Mouse (Mus musculus): ENCODE results near the gene Fam84a. TPM values are rescaled to one million over a fixed set of nuclear protein-coding genes. Genes with fewer than 3 reads are reported as not detected.

The Fam84a gene
- polyA plus RNA-seq (2014; fragmentation: Nextera tagmentation; extraction: Ambion mirVana), result 65.7 and 85.1 TPM in 2 replicates

- peak within 1 kb of the TSS; percentile 70 for H3K9ac ChIP-seq (ENCODE audit: low read length)
- H3K27me3 ChIP-seq (replicated peaks; ENCODE audit: control insufficient read depth, insufficient read depth, low read length), result no peaks in the 10 kb centered on the region
- no peaks in the 10 kb centered on the region for H3K9me3 ChIP-seq (replicated peaks; ENCODE audit: control insufficient read depth, low read length)
- peak within 1 kb of the TSS; percentile 52 for H3K4me3 ChIP-seq (ENCODE audit: low read depth, low read length)
- peak within 1 kb of the TSS; percentile 75; the same call in 1 of the 2 replicates for H3K27ac ChIP-seq (ENCODE audit: low read depth, low read length)
- H3K36me3 ChIP-seq (ENCODE audit: control insufficient read depth, insufficient read depth, low read length), result no peaks in the 10 kb centered on the region
- peaks cover 8% of the 10 kb centered on the region for H3K4me1 ChIP-seq (ENCODE audit: control insufficient read depth, insufficient read depth, low read length)
- WGBS, result under 1% methylated on average over 31 of the region's 31 CpGs
- peak; percentile 98 for DNase-seq (ENCODE audit: low spot score)
- H3K4me2 ChIP-seq (ENCODE audit: low read length), result peak within 1 kb of the TSS; percentile 94
- peak; percentile 98 for ATAC-seq
These were observed at the start of gene Fam84a for GRCm38 (mm10) chr12:14151921-14152320. TSS of gene Fam84a (minus strand) at chr12:14152054.

GRCm38 (mm10) chr12:14195479-14195878, 43.6 kb upstream of the Fam84a start:
- H3K9ac ChIP-seq (ENCODE audit: low read length), result no peak overlapping the region
- no peak for ATAC-seq
- WGBS, result 65% methylated on average over 3 of the region's 3 CpGs
- H3K4me3 ChIP-seq (ENCODE audit: low read depth, low read length), result no peak overlapping the region
- no peak overlapping the region for H3K4me2 ChIP-seq (ENCODE audit: low read length)
- no peaks in the 10 kb centered on the region for H3K27me3 ChIP-seq (replicated peaks; ENCODE audit: control insufficient read depth, insufficient read depth, low read length)
- no peak overlapping the region for H3K27ac ChIP-seq (ENCODE audit: low read depth, low read length)
- no peaks in the 10 kb centered on the region for H3K4me1 ChIP-seq (ENCODE audit: control insufficient read depth, insufficient read depth, low read length)
- H3K9me3 ChIP-seq (replicated peaks; ENCODE audit: control insufficient read depth, low read length), result no peaks in the 10 kb centered on the region
- DNase-seq (ENCODE audit: low spot score), result no peak
- H3K36me3 ChIP-seq (ENCODE audit: control insufficient read depth, insufficient read depth, low read length), result no peaks in the 10 kb centered on the region

- WGBS, result 92% methylated on average over 3 of the region's 3 CpGs
- Histone ChIP-seq H3K27ac (ENCODE audit: low read depth, low read length) (no peak overlapping the region), H3K4me2 (ENCODE audit: low read length) (no peak overlapping the region), H3K9ac (ENCODE audit: low read length) (no peak overlapping the region), H3K36me3 (ENCODE audit: control insufficient read depth, insufficient read depth, low read length) (no peaks in the 10 kb centered on the region), H3K9me3 (replicated peaks; ENCODE audit: control insufficient read depth, low read length) (no peaks in the 10 kb centered on the region), H3K27me3 (replicated peaks; ENCODE audit: control insufficient read depth, insufficient read depth, low read length) (no peaks in the 10 kb centered on the region), H3K4me1 (ENCODE audit: control insufficient read depth, insufficient read depth, low read length) (no peaks in the 10 kb centered on the region), H3K4me3 (ENCODE audit: low read depth, low read length) (no peak overlapping the region)
- ATAC-seq, result no peak
- no peak for DNase-seq (ENCODE audit: low spot score)
These were observed 34.9 kb upstream of the Fam84a start for GRCm38 (mm10) chr12:14186689-14187195.

- H3K27me3 ChIP-seq (replicated peaks; ENCODE audit: control insufficient read depth, insufficient read depth, low read length), result no peaks in the 10 kb centered on the region
- WGBS, result 67% methylated on average over 2 of the region's 2 CpGs
- H3K4me3 ChIP-seq (ENCODE audit: low read depth, low read length), result no peak overlapping the region
- no peaks in the 10 kb centered on the region for H3K4me1 ChIP-seq (ENCODE audit: control insufficient read depth, insufficient read depth, low read length)
- no peaks in the 10 kb centered on the region for H3K9me3 ChIP-seq (replicated peaks; ENCODE audit: control insufficient read depth, low read length)
- H3K36me3 ChIP-seq (ENCODE audit: control insufficient read depth, insufficient read depth, low read length), result no peaks in the 10 kb centered on the region
- DNase-seq (ENCODE audit: low spot score) (no peak), ATAC-seq (no peak)
- H3K9ac ChIP-seq (ENCODE audit: low read length), result no peak overlapping the region
- H3K27ac ChIP-seq (ENCODE audit: low read depth, low read length), result no peak overlapping the region
- no peak overlapping the region for H3K4me2 ChIP-seq (ENCODE audit: low read length)
These were observed 13.9 kb upstream of the Fam84a start for GRCm38 (mm10) chr12:14165713-14166112.

- ATAC-seq, result no peak
- 89% methylated on average over 1 of the region's 1 CpGs for WGBS
- H3K27me3 ChIP-seq (replicated peaks; ENCODE audit: control insufficient read depth, insufficient read depth, low read length), result no peaks in the 10 kb centered on the region
These were observed 13.1 kb upstream of the Fam84a start for GRCm38 (mm10) chr12:14164936-14165335.

GRCm38 (mm10) chr12:14152426-14152825, 572 bp upstream of the Fam84a start:
- H3K36me3 ChIP-seq (ENCODE audit: control insufficient read depth, insufficient read depth, low read length), result no peaks in the 10 kb centered on the region
- peak overlapping the region; percentile 27; the same call in 1 of the 2 replicates for H3K27ac ChIP-seq (ENCODE audit: low read depth, low read length)
- peak; percentile 30 for ATAC-seq
- H3K9ac ChIP-seq (ENCODE audit: low read length), result peak overlapping the region; percentile 70
- H3K9me3 ChIP-seq (replicated peaks; ENCODE audit: control insufficient read depth, low read length), result no peaks in the 10 kb centered on the region
- no peaks in the 10 kb centered on the region for H3K27me3 ChIP-seq (replicated peaks; ENCODE audit: control insufficient read depth, insufficient read depth, low read length)
- peak; percentile 70 for DNase-seq (ENCODE audit: low spot score)
- peak overlapping the region; percentile 94 for H3K4me2 ChIP-seq (ENCODE audit: low read length)
- WGBS, result 0% methylated on average over 14 of the region's 14 CpGs
- peak overlapping the region; percentile 52 for H3K4me3 ChIP-seq (ENCODE audit: low read depth, low read length)
- peaks cover 8% of the 10 kb centered on the region for H3K4me1 ChIP-seq (ENCODE audit: control insufficient read depth, insufficient read depth, low read length)

More at GRCm38 (mm10) chr12:14164936-14165335, 13.1 kb upstream of the Fam84a start:
- no peaks in the 10 kb centered on the region for H3K9me3 ChIP-seq (replicated peaks; ENCODE audit: control insufficient read depth, low read length)
- no peak for DNase-seq (ENCODE audit: low spot score)
- no peak overlapping the region for H3K9ac ChIP-seq (ENCODE audit: low read length)
- H3K4me1 ChIP-seq (ENCODE audit: control insufficient read depth, insufficient read depth, low read length), result no peaks in the 10 kb centered on the region
- H3K4me2 ChIP-seq (ENCODE audit: low read length), result no peak overlapping the region
- no peak overlapping the region for H3K4me3 ChIP-seq (ENCODE audit: low read depth, low read length)
- no peaks in the 10 kb centered on the region for H3K36me3 ChIP-seq (ENCODE audit: control insufficient read depth, insufficient read depth, low read length)
- H3K27ac ChIP-seq (ENCODE audit: low read depth, low read length), result no peak overlapping the region

- WGBS, result 2% methylated on average over 19 of the region's 19 CpGs
- no peaks in the 10 kb centered on the region for H3K36me3 ChIP-seq (ENCODE audit: control insufficient read depth, insufficient read depth, low read length)
- no peaks in the 10 kb centered on the region for H3K27me3 ChIP-seq (replicated peaks; ENCODE audit: control insufficient read depth, insufficient read depth, low read length)
- H3K27ac ChIP-seq (ENCODE audit: low read depth, low read length), result peak overlapping the region; percentile 75; the same call in 1 of the 2 replicates
- DNase-seq (ENCODE audit: low spot score) (peak; percentile 39), ATAC-seq (peak; percentile 24)
- H3K4me2 ChIP-seq (ENCODE audit: low read length), result peak overlapping the region; percentile 94
- H3K9ac ChIP-seq (ENCODE audit: low read length), result peak overlapping the region; percentile 70
- H3K4me1 ChIP-seq (ENCODE audit: control insufficient read depth, insufficient read depth, low read length), result peaks cover 8% of the 10 kb centered on the region
- H3K9me3 ChIP-seq (replicated peaks; ENCODE audit: control insufficient read depth, low read length), result no peaks in the 10 kb centered on the region
- peak overlapping the region; percentile 52 for H3K4me3 ChIP-seq (ENCODE audit: low read depth, low read length)
These were observed 770 bp downstream of the Fam84a start for GRCm38 (mm10) chr12:14150936-14151631.

GRCm38 (mm10) chr12:14150568-14150909, 1.3 kb downstream of the Fam84a start:
- H3K4me2 ChIP-seq (ENCODE audit: low read length), result peak overlapping the region; percentile 94
- no peaks in the 10 kb centered on the region for H3K36me3 ChIP-seq (ENCODE audit: control insufficient read depth, insufficient read depth, low read length)
- H3K4me1 ChIP-seq (ENCODE audit: control insufficient read depth, insufficient read depth, low read length), result peaks cover 8% of the 10 kb centered on the region
- H3K27ac ChIP-seq (ENCODE audit: low read depth, low read length), result 0 out of 2 replicates have a peak overlapping the region, but pooled peaks have one; percentile 44
- H3K27me3 ChIP-seq (replicated peaks; ENCODE audit: control insufficient read depth, insufficient read depth, low read length), result no peaks in the 10 kb centered on the region
- ATAC-seq, result 0 out of 2 replicates have a peak, but pooled peaks have one; percentile 0
- H3K4me3 ChIP-seq (ENCODE audit: low read depth, low read length), result peak overlapping the region; percentile 52
- no peaks in the 10 kb centered on the region for H3K9me3 ChIP-seq (replicated peaks; ENCODE audit: control insufficient read depth, low read length)
- WGBS, result 0% methylated on average over 20 of the region's 20 CpGs
- H3K9ac ChIP-seq (ENCODE audit: low read length), result peak overlapping the region; percentile 70
- peak; percentile 18 for DNase-seq (ENCODE audit: low spot score)

Measured in forebrain, embryonic 14.5 days (tissue).